Mouse (Mus musculus): ENCODE data around the gene Uba3. TPM values are rescaled to one million over a fixed set of nuclear protein-coding genes. Genes with fewer than 3 reads are reported as not detected.

Gene Uba3
- polyA plus RNA-seq, 1 experiment from 2014 or later = 94.7 TPM

DNA sequence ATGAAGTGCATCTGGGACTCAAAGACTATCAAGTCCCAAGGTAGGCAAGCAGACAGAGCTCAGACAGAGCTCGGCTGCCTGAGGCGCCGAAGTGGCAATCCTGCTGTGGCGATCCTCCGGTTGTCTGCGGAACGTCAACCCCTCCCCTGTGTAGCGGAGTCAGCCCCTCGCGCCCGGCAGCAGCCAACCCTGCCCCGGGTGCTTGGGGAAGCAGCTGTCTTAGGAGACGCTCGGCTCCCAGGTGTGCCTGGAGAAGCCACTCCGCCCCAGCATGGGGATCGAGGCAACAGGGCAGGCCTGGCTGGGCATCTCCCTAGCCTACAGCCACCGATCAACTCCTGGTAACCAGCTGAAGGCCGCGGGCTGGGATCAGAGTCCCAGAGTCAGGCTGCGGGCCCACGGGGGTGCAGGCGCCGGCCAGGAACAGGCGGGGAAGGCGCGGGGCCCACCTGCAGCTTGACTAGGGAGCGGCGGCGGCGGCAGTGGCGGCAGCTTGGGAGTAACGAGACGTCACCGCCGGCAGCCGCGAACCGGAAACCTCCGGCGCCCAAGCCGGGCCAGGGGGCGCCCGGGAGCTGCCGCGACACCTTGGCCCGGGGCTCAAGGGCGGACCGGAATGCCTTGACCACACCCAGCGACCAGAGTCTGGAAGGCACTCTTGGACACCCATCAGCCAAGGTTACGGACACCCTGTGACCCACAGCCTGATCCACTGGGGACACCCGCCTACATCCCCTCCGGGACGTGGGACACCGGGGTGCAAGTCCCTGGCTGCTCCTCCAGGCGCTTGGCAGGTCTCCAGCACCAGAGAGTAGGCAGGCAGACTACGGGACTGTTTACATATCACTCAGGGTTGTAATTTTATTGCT is 56.8 kb downstream of the Uba3 start, which contains the start of gene Eogt:
TSS of gene Eogt (minus strand) at position 800 of the 869 bp plus-strand sequence.
- peak within 1 kb of the TSS; percentile 62 for H3K27ac ChIP-seq
- H3K27me3 ChIP-seq = peaks cover 7% of the 10 kb centered on the region
- peak; percentile 66 for ATAC-seq (ENCODE audit: low FRiP score)
- no peaks in the 10 kb centered on the region for H3K9me3 ChIP-seq
- peak within 1 kb of the TSS; percentile 98 for H3K4me2 ChIP-seq
- peak within 1 kb of the TSS; percentile 80 for H3K9ac ChIP-seq
- under 1% methylated on average over 54 of the region's 56 CpGs for WGBS
- H3K36me3 ChIP-seq (replicated peaks) = no peaks in the 10 kb centered on the region
- peak within 1 kb of the TSS; percentile 70 for H3K4me3 ChIP-seq (replicated peaks)
- peaks cover 22% of the 10 kb centered on the region for H3K4me1 ChIP-seq

DNA sequence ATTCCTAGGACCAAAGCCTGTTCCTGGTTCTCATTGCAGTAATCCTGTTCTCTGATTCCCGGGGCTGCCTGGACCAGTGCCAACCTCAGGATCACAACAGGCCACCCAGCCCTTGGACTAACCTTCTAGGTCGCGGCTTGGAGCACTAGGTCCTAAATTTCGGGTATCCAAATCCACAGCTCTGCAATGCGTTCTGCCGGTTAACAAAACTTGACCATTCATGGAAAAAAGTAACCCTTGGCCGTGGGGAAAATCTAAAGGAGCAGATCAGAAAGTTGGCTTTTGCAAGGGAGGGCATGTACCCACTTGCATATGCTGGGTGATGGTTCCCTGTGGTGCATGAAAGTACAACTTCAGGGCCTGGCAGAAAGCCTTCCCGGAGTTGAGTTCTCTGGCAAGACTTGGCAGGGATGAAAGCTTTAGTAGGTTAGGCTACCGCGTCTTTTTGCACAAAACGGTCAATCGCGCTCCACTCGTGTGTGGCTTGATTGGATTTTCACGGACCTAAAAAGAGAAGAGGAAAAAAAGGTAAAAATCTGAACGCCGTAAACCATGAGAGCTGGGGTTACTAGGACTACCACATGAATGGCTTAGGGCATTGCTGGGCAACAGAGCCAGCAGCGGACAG is 57.6 kb downstream of the Uba3 start:
- ATAC-seq (ENCODE audit: low FRiP score) = no peak; the same call in 1 of the 2 replicates
- Histone ChIP-seq H3K9me3 (no peaks in the 10 kb centered on the region), H3K27ac (no peak overlapping the region; the same call in 1 of the 2 replicates), H3K27me3 (peaks cover 7% of the 10 kb centered on the region), H3K4me1 (peaks cover 22% of the 10 kb centered on the region), H3K4me2 (peak overlapping the region; percentile 98), H3K36me3 (replicated peaks) (no peaks in the 10 kb centered on the region), H3K9ac (peak overlapping the region; percentile 80), H3K4me3 (replicated peaks) (peak overlapping the region; percentile 70)
- 24% methylated on average over 18 of the region's 18 CpGs for WGBS

DNA sequence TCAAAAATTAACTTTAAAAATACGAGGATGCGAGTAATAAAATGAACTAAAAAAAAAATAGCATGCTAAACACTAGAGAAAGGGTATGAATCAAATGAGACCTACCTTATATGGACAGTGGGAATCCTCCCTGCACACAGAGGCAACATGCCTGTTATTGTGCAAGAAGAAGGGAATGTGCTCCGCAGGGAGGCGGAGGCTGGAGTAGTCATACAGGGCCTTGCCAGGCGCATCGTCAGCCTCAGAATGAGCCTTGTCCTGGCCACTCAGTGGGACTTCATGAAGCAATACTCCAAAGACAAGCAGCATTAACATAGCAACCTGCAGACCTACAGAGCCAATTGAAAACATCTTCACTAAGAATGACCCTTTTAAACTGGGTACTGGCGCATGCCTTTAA is 60.3 kb downstream of the Uba3 start:
- no peak overlapping the region for H3K4me2 ChIP-seq
- H3K9me3 ChIP-seq = no peaks in the 10 kb centered on the region
- H3K4me1 ChIP-seq = peaks cover 22% of the 10 kb centered on the region
- no peaks in the 10 kb centered on the region for H3K36me3 ChIP-seq (replicated peaks)
- H3K27me3 ChIP-seq = peaks cover 7% of the 10 kb centered on the region
- ATAC-seq (ENCODE audit: low FRiP score) = no peak
- no peak overlapping the region for H3K4me3 ChIP-seq (replicated peaks)
- no peak overlapping the region for H3K9ac ChIP-seq
- no peak overlapping the region for H3K27ac ChIP-seq
- WGBS = 95% methylated on average over 7 of the region's 7 CpGs

DNA sequence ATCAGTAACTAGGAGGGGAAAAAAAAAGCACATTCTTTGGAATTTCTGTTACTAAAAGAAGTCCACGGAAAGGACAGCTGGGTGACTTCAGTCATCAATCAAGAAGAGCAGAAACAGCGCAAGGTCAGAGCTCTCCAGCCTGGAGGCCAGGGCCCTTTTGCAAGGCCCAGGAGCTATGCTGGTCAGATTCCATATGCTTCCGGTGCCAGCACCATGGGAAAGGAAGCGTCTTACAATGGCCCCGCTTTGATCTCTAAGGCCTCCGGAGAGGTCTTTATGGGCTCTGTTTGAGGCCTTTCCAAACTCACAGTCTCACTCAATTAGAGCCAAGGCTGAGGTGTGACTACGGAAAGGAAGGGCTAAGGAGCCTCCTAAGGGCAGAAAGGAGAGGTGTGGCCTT is 61.1 kb downstream of the Uba3 start:
- Histone ChIP-seq H3K9me3 (no peaks in the 10 kb centered on the region), H3K36me3 (replicated peaks) (no peaks in the 10 kb centered on the region), H3K4me1 (peaks cover 22% of the 10 kb centered on the region), H3K27ac (no peak overlapping the region), H3K27me3 (peaks cover 7% of the 10 kb centered on the region), H3K4me3 (replicated peaks) (no peak overlapping the region), H3K4me2 (no peak overlapping the region), H3K9ac (no peak overlapping the region)
- no peak for ATAC-seq (ENCODE audit: low FRiP score)
- 51% methylated on average over 7 of the region's 7 CpGs for WGBS

DNA sequence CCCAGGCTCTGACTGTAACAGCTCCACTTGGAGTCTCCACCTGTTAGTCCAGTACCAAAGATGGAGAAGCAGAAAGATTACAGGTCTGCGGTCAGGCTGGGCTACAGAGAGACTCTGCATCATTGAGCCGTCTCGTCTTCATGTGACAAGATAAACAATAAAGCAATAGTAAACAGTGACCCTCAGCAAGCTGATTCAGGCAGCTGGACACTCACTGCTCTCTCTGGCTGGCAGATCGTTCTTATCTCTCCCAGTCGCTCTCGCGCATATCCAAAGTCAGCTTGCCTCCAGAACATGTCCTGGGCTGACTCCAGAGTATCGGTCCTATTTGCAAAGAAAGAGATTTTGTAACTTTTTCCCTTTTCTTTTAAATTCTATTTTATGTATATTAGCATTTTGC is 62.8 kb downstream of the Uba3 start:
- WGBS = 94% methylated on average over 8 of the region's 8 CpGs
- Histone ChIP-seq H3K9ac (no peak overlapping the region), H3K27me3 (peaks cover 3% of the 10 kb centered on the region), H3K27ac (no peak overlapping the region), H3K9me3 (no peaks in the 10 kb centered on the region), H3K4me1 (peaks cover 5% of the 10 kb centered on the region), H3K4me3 (replicated peaks) (no peak overlapping the region), H3K36me3 (replicated peaks) (no peaks in the 10 kb centered on the region), H3K4me2 (no peak overlapping the region)
- no peak for ATAC-seq (ENCODE audit: low FRiP score)

DNA sequence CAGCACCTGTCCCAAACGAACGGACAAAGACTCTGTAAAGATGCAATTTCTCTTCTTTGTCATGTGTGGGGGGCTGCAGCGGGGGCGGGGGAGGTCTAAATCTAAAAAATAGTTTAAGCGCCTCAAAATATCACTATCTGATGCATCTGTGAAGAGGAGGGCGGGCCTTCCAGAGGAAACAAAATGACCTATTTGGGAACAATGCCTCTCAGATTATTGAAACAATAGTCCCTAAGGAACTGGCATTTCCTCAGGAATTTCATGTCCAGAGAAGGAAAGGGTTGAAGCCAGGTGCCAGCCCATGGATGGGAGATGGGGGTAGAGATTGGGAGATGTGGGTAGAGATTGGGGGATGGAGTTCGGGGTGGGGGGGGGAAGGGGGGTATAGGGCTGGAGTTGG is 63.6 kb downstream of the Uba3 start:
- Histone ChIP-seq H3K4me1 (peaks cover 3% of the 10 kb centered on the region; the same call in 1 of the 2 replicates), H3K4me2 (no peak overlapping the region), H3K27ac (no peak overlapping the region), H3K9ac (no peak overlapping the region), H3K9me3 (no peaks in the 10 kb centered on the region), H3K4me3 (replicated peaks) (no peak overlapping the region), H3K36me3 (replicated peaks) (no peaks in the 10 kb centered on the region), H3K27me3 (no peaks in the 10 kb centered on the region)
- no peak for ATAC-seq (ENCODE audit: low FRiP score)
- WGBS = 86% methylated on average over 7 of the region's 7 CpGs

Other genes starting within 250 kb of the Uba3 start
- 0.65 and 0.70 TPM in 2 replicates for gene Fam19a4, start 145.2 kb downstream of the Uba3 start, polyA plus RNA-seq (2016; fragmentation: Nextera tagmentation; extraction: Ambion mirVana)
- gene Eogt, start 56.5 kb downstream of the Uba3 start, polyA plus RNA-seq (2016; fragmentation: Nextera tagmentation; extraction: Ambion mirVana) = 8.0 and 8.1 TPM in 2 replicates
- gene Tmf1, start 26.5 kb downstream of the Uba3 start, polyA plus RNA-seq (2016; fragmentation: Nextera tagmentation; extraction: Ambion mirVana) = 30.5 and 33.5 TPM in 2 replicates
- 61.4 and 65.3 TPM in 2 replicates for gene Arl6ip5, start 5.0 kb upstream of the Uba3 start, polyA plus RNA-seq (2016; fragmentation: Nextera tagmentation; extraction: Ambion mirVana)
- 0.19 TPM in 1 of 2 replicates, not detected in the other for gene Lmod3, start 47.1 kb upstream of the Uba3 start, polyA plus RNA-seq (2016; fragmentation: Nextera tagmentation; extraction: Ambion mirVana)